Mouse (Mus musculus) right cerebral cortex, postnatal 14 days (tissue): ENCODE measurements at regions not wholly inside any gene's neighbourhood (a gene's known extent, or its start where the extent isn't known, plus 50 kb on each side); places are given as distances from the start of the nearest gene placed in this dataset.
A peak's percentile ranks its signal among the peaks of the same experiment; 100 is the strongest.

Experiments
- DNase-seq: peaks from one replicate; pipeline ENCODE4 v3.0.0; 2022

DNA sequence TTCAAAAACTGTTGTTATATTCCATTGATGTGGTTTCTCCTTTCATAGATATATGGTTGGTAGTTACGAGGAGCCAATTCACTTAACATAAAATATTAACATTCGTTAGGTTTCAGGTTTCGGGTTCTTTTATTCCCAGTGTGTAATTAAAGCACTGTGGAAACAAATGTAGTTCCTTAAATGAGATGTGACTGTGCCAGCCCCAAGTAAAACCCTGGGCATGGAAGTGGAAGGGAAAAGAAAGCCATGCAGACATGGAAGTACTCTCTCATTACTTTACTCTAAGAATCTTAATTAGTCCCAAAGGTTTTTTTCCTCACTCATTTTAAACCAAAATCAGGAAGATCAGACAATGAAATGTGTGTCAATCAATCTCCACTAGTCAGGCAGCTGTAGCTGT, 784.9 kb upstream of the Apob start:
- DNase-seq: no peak

DNA sequence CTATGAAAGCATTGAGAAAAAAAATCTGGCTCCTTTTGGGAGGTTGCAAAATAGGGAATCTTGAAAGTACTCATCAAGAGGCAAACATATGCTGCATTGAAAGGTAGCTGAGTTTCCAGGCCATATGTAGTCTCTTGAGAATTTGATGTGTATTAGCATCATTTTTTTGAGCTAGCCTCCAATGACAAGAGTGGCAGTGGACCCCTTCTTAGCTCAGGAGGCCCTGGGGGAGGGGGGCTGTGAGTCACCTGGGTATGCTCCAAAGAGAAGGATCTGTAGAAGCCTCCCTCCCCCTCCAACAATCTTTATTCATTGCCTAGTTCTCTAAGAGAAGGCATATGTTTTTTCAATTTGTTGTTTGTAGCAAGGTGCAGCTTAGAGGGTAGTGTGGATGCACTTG, 779.4 kb upstream of the Apob start:
- no peak for DNase-seq

DNA sequence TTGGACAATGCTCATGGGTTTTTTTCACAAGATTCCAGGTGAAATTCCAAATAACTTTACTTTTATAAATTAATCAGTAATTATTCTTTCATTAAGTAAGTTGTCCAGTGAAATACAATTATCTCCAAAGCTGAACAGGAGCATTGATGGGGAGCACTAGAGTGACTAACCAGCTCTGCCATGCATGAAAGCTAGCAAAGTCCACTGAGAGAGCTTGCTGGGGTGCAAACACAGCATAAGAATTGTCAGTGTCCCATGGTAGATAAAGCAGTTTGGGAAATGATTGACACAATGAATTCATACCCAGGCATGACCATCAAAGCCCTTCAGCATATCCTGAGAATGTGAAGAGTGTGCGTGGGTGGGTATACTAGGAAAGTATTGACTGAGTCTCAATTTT, 776.6 kb upstream of the Apob start:
- DNase-seq: no peak

GRCm38 (mm10) chr12:7215686-7216085, 761.8 kb upstream of the Apob start:
- DNase-seq: no peak

- DNase-seq: no peak
Measured at GRCm38 (mm10) chr12:7217499-7217898, 759.9 kb upstream of the Apob start.

GRCm38 (mm10) chr12:7228124-7228523, 749.3 kb upstream of the Apob start:
- DNase-seq: no peak

- DNase-seq: no peak
Measured at GRCm38 (mm10) chr12:7228541-7229225, 748.8 kb upstream of the Apob start.

DNA sequence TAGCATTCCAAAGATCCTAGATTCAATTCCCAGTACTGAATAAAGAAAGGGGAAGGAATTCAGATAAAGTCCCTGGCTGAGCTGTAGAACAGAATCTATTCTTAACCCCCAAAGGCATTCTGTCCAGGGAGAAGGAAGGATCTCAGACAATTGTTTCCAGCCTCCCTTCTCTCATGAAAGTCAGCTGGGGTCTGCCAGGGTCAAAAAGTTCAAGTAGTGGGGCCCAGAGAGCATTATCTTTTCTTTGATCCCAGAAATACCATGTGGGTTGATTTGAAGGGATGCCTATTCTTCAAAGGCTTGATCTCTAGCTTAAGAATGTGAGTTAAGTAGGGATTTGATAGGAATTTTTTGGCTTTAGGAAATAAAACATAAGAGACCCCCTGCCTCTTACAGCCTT, 727.1 kb upstream of the Apob start:
- DNase-seq: no peak

DNA sequence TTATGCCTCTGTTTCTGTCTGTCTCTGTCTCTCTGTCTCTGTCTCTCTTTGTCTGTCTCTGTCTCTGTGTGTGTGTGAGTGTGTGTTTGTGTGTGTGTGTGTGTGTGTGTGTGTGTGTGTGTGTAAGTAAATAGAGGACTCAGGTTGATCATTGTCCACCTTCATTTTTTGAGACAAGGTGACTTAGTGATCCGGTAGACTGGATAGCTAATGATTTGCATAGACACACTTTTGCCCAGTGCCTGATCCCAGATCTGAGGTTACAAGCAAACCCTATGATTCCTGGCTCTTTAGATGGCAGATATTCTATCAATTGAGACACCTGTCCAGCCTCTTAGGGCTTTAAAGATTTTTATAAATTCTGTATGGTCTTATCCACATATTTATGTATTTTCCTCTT, 706.9 kb upstream of the Apob start:
- no peak for DNase-seq

- no peak for DNase-seq
Measured at GRCm38 (mm10) chr12:7284354-7285036, 693.0 kb upstream of the Apob start.

DNA sequence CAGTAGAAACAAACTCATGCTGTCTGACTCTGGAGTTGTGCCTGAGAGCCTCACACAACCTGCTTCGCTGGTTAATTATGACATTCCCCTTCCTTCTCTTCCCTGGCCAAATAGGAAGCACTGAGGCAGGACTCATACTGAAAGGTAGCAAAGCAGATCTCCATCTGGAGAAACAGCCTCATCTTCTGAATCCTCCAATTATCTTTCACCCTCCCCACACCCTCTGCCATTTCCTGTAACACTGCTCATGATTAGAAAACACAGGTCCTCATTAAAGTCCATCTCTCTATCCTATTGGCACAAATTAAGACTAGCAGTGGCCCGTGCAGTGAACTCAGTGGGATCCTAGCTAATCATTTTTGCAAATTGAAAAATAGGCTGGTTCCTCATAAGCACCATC, 685.9 kb upstream of the Apob start:
- DNase-seq: no peak

GRCm38 (mm10) chr12:7297026-7297425, 680.4 kb upstream of the Apob start:
- DNase-seq: no peak

DNA sequence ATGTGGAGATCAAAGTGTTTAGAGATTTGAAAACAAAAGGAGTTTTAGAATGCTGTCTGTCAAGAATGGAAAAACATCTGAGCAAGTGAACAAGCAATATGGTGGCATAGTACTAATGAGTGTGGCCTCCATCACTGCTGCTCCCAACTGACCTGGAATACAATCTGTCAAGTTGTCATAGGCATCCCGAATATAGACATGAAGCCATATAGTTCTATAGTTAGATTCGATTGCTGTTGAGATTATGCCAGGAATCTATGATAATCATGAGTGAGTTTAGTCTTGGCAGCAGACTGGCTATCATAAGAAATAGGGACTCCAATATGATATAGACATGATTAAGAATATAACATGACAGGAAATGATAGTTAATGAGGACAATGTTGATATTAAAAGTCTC, 656.0 kb upstream of the Apob start:
- DNase-seq: no peak

GRCm38 (mm10) chr12:7328620-7329019, 648.8 kb upstream of the Apob start:
- peak; percentile 75 for DNase-seq
